Mouse (Mus musculus) 3T3-L1 (cell line): ENCODE results near the gene Arrb2.
"Not testable (repeated sequence)": the region's sequence is repeated elsewhere in the genome, so short reads cannot be mapped to it uniquely, and the experiment has no call there.

ENCODE experiments used
- DNase-seq: peaks from one replicate; pipeline ENCODE4 v3.0.0-alpha.2; 2015; ENCODE audit warnings: low read depth, low spot score

The Arrb2 gene

DNA sequence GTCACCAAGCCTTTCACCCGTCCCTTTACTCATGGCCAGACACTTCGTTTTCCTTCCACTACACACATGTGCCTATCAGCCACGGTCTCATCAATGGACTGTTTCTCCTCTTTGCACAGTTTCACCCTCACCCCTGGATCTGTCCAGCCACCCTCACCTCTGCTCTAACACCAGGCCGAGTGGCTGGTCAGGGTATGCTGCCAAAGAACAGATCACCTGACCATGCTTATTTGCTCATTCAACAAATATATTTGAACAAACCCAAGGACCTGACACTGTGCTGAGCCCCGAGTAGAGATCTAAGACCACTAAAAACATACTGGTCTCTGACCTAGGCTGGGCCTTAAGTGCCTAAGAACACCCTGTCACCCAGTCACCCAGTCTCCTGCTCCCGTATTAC lies 12.2 kb downstream of the Arrb2 start:
- DNase-seq = no peak

- DNase-seq = no peak
These were observed 14.3 kb downstream of the Arrb2 start for GRCm38 (mm10) chr11:70446756-70447155.

- DNase-seq = no peak
These were observed 14.9 kb downstream of the Arrb2 start for GRCm38 (mm10) chr11:70447373-70447772.

DNA sequence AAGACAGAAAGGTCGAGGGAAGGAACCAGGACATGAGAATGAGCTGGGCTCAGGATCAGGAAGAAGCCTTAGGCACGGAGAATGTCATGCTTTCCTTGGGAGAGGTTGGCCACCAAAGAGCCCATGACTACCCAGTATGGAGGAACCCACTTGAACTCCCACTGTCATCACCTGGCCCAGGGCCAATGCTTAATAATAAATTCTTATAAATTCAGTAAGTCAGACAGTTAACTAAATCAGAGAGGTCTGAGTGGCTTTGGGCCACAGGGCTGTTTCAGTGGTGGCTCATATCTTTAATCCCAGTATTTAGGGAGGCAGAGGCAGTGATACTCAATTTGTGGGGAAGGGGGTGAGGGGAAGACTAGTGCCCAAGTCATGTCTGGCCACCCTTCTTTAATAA lies 18.5 kb downstream of the Arrb2 start:
- no peak for DNase-seq

DNA sequence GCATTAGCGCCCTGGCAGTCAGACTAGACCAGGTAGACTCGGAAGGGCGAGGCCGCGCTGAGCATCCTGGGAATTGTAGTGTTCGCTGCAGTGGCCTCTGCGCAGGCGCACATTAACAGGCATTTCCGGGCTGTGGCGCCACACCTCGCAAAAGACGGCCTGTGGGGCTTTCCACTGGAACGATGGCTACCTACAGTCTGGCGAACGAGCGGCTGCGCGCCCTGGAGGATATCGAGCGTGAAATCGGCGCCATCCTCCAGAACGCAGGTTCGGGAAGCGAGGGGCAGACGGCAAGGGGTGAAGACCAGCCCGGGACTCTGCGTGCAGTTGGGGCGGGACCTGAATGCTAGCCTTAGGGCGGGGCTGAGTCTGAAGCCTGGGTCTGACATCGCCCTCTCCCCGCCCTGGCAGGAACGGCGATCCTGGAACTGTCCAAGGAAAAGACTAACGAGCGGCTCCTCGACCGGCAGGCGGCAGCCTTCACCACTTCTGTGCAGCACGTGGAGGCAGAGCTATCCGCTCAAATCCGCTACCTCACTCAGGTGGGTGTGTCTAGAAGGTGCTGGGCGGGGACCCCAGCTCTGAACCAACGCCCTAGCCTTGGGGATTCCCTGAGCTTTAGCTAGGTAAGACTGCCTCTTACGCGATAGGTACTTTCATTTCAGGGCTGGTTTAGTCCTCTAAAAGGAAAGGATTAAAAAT lies 19.5 kb downstream of the Arrb2 start, which contains the start of gene Med11:
Med11 (plus strand) TSS at position 123 of the 702 bp plus-strand sequence.
- peak; percentile 99 for DNase-seq

- DNase-seq = no peak
These were observed 21.0 kb downstream of the Arrb2 start for GRCm38 (mm10) chr11:70453261-70454044.

GRCm38 (mm10) chr11:70458688-70459600 lies 26.5 kb downstream of the Arrb2 start, which contains the start of gene Zmynd15:
Gene Zmynd15 (plus strand): TSS chr11:70459433.
- DNase-seq = no peak

DNA sequence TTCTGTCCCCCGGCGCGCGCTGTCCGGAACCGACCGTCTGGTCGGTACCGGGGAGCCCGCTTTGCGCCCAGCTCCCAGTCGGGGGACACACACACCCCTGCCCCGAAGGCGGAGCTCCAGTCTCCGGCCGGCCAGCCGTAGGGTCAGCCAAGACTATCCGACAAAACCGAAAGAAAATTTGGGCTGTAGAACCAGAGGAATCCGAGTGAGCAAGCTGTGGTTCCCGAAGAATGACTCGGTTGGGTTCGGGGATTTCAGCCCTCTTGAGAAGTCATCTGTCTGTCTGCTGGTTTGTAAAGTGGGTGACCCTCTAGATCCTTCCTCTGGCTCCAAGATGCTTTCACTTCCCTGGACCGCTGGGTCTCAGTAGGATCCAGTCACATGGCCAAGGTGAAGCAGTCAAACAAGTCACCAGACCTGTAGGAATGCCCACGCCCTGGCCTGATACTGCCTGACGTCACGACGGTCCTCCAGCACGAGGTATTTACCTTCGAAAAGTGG lies 27.2 kb downstream of the Arrb2 start, which contains the start of gene Cxcl16:
Cxcl16 (minus strand) TSS at position 384 of the 501 bp plus-strand sequence.
- no peak for DNase-seq

GRCm38 (mm10) chr11:70463970-70464369 lies 31.5 kb downstream of the Arrb2 start:
- DNase-seq = no peak

DNA sequence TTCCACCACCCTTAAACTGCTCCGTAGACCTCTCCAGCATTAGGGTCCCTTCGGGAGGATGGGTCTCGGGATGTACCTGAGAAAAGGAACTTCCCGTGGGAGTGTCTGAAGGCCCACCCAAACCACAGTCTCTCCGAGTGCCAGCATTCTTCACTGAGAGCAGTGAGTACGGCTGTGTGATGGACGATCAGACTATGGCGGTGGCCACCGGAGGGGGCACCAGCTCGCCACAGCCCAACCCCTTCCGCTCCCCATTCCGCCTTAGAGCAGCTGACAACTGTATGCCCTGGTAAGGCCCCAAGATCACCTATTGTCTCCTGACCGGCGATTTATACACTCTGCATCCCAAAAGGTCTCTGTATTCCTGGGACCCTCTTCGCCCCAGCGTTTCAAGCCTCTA lies 32.8 kb downstream of the Arrb2 start:
- no peak for DNase-seq

DNA sequence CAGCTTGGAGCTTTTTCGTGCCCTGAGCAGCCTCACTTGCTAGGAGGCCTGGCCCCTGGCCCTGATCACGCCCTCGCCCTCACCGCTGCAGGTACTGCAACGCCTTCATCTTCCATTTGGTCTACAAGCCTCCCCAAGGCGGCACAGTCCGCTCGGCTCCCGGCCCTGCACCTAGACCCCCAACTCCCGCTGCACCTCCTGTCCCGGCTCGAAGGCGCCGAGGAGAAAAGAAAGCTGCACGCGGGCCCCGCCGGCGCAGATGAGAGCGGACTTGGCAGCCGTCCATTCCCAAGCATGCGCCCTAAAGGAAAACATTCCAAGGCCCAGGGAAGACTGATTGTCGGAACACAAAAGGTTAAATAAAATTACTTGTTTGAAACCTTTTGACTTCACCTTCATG lies 33.4 kb downstream of the Arrb2 start:
- no peak for DNase-seq

DNA sequence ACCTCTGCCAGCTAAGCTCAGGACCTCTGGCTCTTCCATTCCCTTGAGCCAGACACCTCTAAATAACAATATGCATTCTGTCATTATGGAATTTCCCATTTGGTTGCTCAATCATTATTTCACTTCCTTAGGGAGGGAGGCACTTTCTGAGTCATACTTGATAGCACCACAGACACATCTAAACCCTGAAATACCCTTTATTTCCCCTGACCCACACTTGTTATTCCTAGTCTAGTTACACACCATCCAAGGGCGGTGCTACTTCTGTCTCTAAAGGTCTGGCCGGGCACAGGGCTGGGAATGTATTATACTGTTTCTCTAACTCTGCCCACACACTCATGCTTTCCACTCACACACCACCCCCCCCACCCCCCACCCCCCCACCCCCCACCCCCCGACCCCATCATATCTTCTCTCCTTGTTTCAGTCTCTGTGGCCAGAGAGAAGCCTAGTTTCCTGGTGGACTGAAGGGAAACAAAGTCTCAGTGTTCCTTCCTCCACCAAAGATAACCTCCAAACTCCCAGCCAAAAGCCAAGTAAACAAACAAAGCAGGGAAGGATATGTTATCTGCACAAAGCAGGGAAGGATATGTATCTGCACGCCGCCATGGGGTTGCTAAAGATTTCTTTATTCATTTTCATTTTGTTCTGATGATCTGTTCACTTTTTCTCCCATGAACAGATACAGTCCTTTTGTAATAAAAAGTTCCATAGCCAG lies 35.6 kb downstream of the Arrb2 start:
- peak; percentile 84 for DNase-seq

- DNase-seq = no peak
These were observed 37.3 kb downstream of the Arrb2 start for GRCm38 (mm10) chr11:70469764-70470163.

- no peak for DNase-seq
These were observed 40.3 kb downstream of the Arrb2 start for GRCm38 (mm10) chr11:70472716-70473115.

DNA sequence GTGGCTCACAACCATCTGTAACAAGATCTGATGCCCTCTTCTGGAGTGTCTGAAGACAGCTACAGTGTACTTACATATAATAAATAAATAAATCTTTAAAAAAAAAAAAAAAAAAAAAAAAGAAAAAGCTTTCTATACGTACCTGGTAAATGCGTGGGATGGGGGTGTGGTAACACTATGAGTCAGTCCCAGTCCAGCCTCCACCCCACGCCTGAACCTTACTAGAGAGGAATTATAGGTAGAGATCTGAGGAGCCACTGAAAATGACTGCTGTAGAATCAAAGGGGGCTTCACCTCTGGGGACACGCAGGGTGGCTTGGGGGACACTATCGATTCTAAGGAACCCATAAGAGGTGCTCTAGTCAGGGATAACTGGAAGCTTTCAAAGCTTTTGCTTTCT lies 40.9 kb downstream of the Arrb2 start:
- not testable (repeated sequence) for DNase-seq

DNA sequence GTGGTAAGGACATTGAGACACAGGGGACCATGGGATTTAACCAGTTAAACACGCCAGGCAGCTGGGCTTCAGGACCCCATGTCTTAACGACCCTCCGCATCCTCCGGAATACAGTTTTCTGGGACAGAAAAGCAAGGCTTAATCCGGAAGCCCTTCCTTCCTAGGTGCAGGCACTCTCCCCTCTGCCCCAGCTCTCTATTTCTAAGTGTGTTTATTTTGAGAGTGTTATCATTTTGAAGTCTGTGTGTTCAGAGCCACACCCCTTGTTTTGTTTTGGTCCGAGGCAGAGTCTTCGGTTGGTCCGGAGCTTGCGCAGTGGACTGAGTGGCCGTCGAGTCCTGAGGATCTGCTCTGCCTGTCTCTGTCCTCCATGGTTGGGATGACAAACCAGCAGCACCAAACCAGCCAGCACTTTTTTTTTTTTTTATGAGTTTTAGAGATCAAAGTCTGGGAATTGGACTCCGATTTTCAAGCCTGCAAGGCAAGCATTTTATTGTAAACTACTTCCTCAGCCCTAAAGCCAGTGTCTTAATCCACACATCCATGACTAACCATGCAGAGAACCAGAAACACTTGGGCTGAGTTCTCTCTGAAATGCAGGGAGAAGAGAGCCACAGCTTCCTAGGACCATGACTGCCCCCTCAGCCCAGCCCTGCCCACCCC lies 42.6 kb downstream of the Arrb2 start:
- DNase-seq = no peak

- DNase-seq = peak; percentile 11
These were observed 53.1 kb downstream of the Arrb2 start for GRCm38 (mm10) chr11:70485498-70485897.

- DNase-seq = no peak
These were observed 55.4 kb downstream of the Arrb2 start for GRCm38 (mm10) chr11:70487816-70488215.

- no peak for DNase-seq
These were observed 56.7 kb downstream of the Arrb2 start for GRCm38 (mm10) chr11:70489138-70489537.

DNA sequence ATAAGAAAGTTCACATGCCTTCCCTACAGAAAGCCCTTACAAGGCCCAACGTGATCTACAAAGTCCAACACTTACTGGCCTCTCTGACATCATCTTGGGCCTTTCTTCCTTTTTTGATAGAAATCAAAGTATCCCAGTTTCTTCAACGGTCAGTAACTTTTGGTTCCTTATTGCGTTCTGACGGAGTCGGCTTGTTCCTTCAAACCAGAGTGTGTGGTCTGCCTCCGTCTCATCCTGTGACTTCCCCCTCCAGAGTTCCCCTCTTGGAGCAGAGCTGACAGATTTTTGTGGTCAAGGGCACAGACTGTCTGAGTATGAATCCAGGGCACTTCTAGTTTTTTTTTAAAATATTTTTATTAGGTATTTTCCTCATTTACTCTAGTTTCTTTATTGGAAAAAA lies 57.2 kb downstream of the Arrb2 start:
- no peak for DNase-seq
